Mouse (Mus musculus): ENCODE measurements around the gene Map2k4. TPM values are rescaled to one million over a fixed set of nuclear protein-coding genes. Genes with fewer than 3 reads are reported as not detected.

The Map2k4 gene
- polyA plus RNA-seq, 1 experiment from 2014 or later: 23.6 TPM

GRCm38 (mm10) chr11:65664903-65665302, 123.2 kb downstream of the Map2k4 start:
- H3K4me1 ChIP-seq (ENCODE audit: insufficient read depth): no peaks in the 10 kb centered on the region
- H3K4me3 ChIP-seq (ENCODE audit: low read depth, low read length): no peak overlapping the region
- 70% methylated on average over 6 of the region's 6 CpGs for WGBS (ENCODE audit: insufficient replicate concordance)
- no peak for DNase-seq
- no peaks in the 10 kb centered on the region for H3K9me3 ChIP-seq (ENCODE audit: low read length)
- H3K36me3 ChIP-seq (replicated peaks; ENCODE audit: insufficient read depth, low read length): no peaks in the 10 kb centered on the region
- no peaks in the 10 kb centered on the region for H3K27me3 ChIP-seq (ENCODE audit: insufficient read depth, low read length)
- no peak for TF ChIP-seq CTCF (IDR thresholded peaks at IDR 0.05; ENCODE audit: low read depth)
- no peak for TF ChIP-seq EP300 (IDR thresholded peaks at IDR 0.05; ENCODE audit: low read depth)
- no peak overlapping the region for H3K9ac ChIP-seq (replicated peaks)
- H3K27ac ChIP-seq (ENCODE audit: low read depth): no peak overlapping the region
- no peak for ATAC-seq
- no peak overlapping the region for H3K4me2 ChIP-seq (ENCODE audit: low read depth, low read length)

GRCm38 (mm10) chr11:65661790-65662522, 126.1 kb downstream of the Map2k4 start:
- WGBS (ENCODE audit: insufficient replicate concordance): 66% methylated on average over 8 of the region's 8 CpGs
- no peaks in the 10 kb centered on the region for H3K36me3 ChIP-seq (replicated peaks; ENCODE audit: insufficient read depth, low read length)
- DNase-seq (no peak), ATAC-seq (no peak)
- H3K27me3 ChIP-seq (ENCODE audit: insufficient read depth, low read length): no peaks in the 10 kb centered on the region
- H3K9ac ChIP-seq (replicated peaks): no peak overlapping the region
- H3K4me2 ChIP-seq (ENCODE audit: low read depth, low read length): no peak overlapping the region
- H3K4me1 ChIP-seq (ENCODE audit: insufficient read depth): no peaks in the 10 kb centered on the region
- H3K9me3 ChIP-seq (ENCODE audit: low read length): no peaks in the 10 kb centered on the region
- TF ChIP-seq CTCF (IDR thresholded peaks at IDR 0.05; ENCODE audit: low read depth): no peak
- H3K4me3 ChIP-seq (ENCODE audit: low read depth, low read length): no peak overlapping the region
- H3K27ac ChIP-seq (ENCODE audit: low read depth): no peak overlapping the region

- TF ChIP-seq CTCF (IDR thresholded peaks at IDR 0.05; ENCODE audit: low read depth) (no peak), EP300 (IDR thresholded peaks at IDR 0.05; ENCODE audit: low read depth) (no peak)
- H3K27me3 ChIP-seq (ENCODE audit: insufficient read depth, low read length): no peaks in the 10 kb centered on the region
- 76% methylated on average over 8 of the region's 8 CpGs for WGBS (ENCODE audit: insufficient replicate concordance)
- no peak overlapping the region for H3K4me3 ChIP-seq (ENCODE audit: low read depth, low read length)
- H3K4me1 ChIP-seq (ENCODE audit: insufficient read depth): peaks cover 14% of the 10 kb centered on the region
- H3K36me3 ChIP-seq (replicated peaks; ENCODE audit: insufficient read depth, low read length): no peaks in the 10 kb centered on the region
- ATAC-seq: no peak
- H3K27ac ChIP-seq (ENCODE audit: low read depth): no peak overlapping the region
- no peaks in the 10 kb centered on the region for H3K9me3 ChIP-seq (ENCODE audit: low read length)
- no peak for DNase-seq
- H3K4me2 ChIP-seq (ENCODE audit: low read depth, low read length): no peak overlapping the region
- no peak overlapping the region for H3K9ac ChIP-seq (replicated peaks)
Observed at GRCm38 (mm10) chr11:65653932-65654331, 134.2 kb downstream of the Map2k4 start.

GRCm38 (mm10) chr11:65651426-65651825, 136.7 kb downstream of the Map2k4 start:
- H3K4me3 ChIP-seq (ENCODE audit: low read depth, low read length): no peak overlapping the region
- H3K4me2 ChIP-seq (ENCODE audit: low read depth, low read length): no peak overlapping the region
- H3K4me1 ChIP-seq (ENCODE audit: insufficient read depth): peaks cover 14% of the 10 kb centered on the region
- no peak for TF ChIP-seq EP300 (IDR thresholded peaks at IDR 0.05; ENCODE audit: low read depth)
- no peak for TF ChIP-seq CTCF (IDR thresholded peaks at IDR 0.05; ENCODE audit: low read depth)
- no peaks in the 10 kb centered on the region for H3K9me3 ChIP-seq (ENCODE audit: low read length)
- no peak overlapping the region for H3K9ac ChIP-seq (replicated peaks)
- whole genome bisulfite sequencing (ENCODE audit: insufficient replicate concordance): 54% methylated on average over 7 of the region's 7 CpGs
- H3K27ac ChIP-seq (ENCODE audit: low read depth): no peak overlapping the region
- no peaks in the 10 kb centered on the region for H3K36me3 ChIP-seq (replicated peaks; ENCODE audit: insufficient read depth, low read length)
- ATAC-seq: no peak
- DNase-seq: no peak
- H3K27me3 ChIP-seq (ENCODE audit: insufficient read depth, low read length): no peaks in the 10 kb centered on the region

- TF ChIP-seq CTCF (IDR thresholded peaks at IDR 0.05; ENCODE audit: low read depth): no peak
- peak; percentile 95 for TF ChIP-seq EP300 (IDR thresholded peaks at IDR 0.05; ENCODE audit: low read depth)
- peak overlapping the region; percentile 44 for H3K4me2 ChIP-seq (ENCODE audit: low read depth, low read length)
- ATAC-seq (peak; percentile 98), DNase-seq (peak; percentile 43)
- peak overlapping the region; percentile 79 for H3K27ac ChIP-seq (ENCODE audit: low read depth)
- H3K4me1 ChIP-seq (ENCODE audit: insufficient read depth): peaks cover 14% of the 10 kb centered on the region
- 34% methylated on average over 4 of the region's 4 CpGs for WGBS (ENCODE audit: insufficient replicate concordance)
- H3K9me3 ChIP-seq (ENCODE audit: low read length): no peaks in the 10 kb centered on the region
- no peak overlapping the region for H3K9ac ChIP-seq (replicated peaks)
- H3K27me3 ChIP-seq (ENCODE audit: insufficient read depth, low read length): no peaks in the 10 kb centered on the region
- no peaks in the 10 kb centered on the region for H3K36me3 ChIP-seq (replicated peaks; ENCODE audit: insufficient read depth, low read length)
- no peak overlapping the region for H3K4me3 ChIP-seq (ENCODE audit: low read depth, low read length)
Observed at GRCm38 (mm10) chr11:65649956-65650715, 138.0 kb downstream of the Map2k4 start.

GRCm38 (mm10) chr11:65649469-65649868, 138.6 kb downstream of the Map2k4 start:
- ATAC-seq: peak; percentile 32
- H3K27ac ChIP-seq (ENCODE audit: low read depth): peak overlapping the region; percentile 79
- DNase-seq: no peak
- TF ChIP-seq CTCF (IDR thresholded peaks at IDR 0.05; ENCODE audit: low read depth) (no peak), EP300 (IDR thresholded peaks at IDR 0.05; ENCODE audit: low read depth) (no peak)
- no peak overlapping the region for H3K9ac ChIP-seq (replicated peaks)
- H3K4me2 ChIP-seq (ENCODE audit: low read depth, low read length): peak overlapping the region; percentile 44
- H3K9me3 ChIP-seq (ENCODE audit: low read length): no peaks in the 10 kb centered on the region
- no peaks in the 10 kb centered on the region for H3K27me3 ChIP-seq (ENCODE audit: insufficient read depth, low read length)
- H3K4me3 ChIP-seq (ENCODE audit: low read depth, low read length): no peak overlapping the region
- 62% methylated on average over 4 of the region's 4 CpGs for WGBS (ENCODE audit: insufficient replicate concordance)
- peaks cover 14% of the 10 kb centered on the region for H3K4me1 ChIP-seq (ENCODE audit: insufficient read depth)
- no peaks in the 10 kb centered on the region for H3K36me3 ChIP-seq (replicated peaks; ENCODE audit: insufficient read depth, low read length)
